Mouse (Mus musculus): ENCODE data around the gene Cog1. TPM values are rescaled to one million over a fixed set of nuclear protein-coding genes. Genes with fewer than 3 reads are reported as not detected.

The Cog1 gene
- total and polyA plus RNA-seq, 3 experiments, result 16.9 to 25.2 (median 18.6) TPM

- H3K27me3 ChIP-seq (ENCODE audit: control insufficient read depth, insufficient read depth, low read length), result peaks cover 6% of the 10 kb centered on the region; the same call in 1 of the 2 replicates
Observed at GRCm38 (mm10) chr11:113618303-113618671, 30.7 kb upstream of the Cog1 start.

GRCm38 (mm10) chr11:113618672-113619419 is 30.1 kb upstream of the Cog1 start, which contains the start of gene Sstr2:
Gene Sstr2, plus strand, starts transcription at chr11:113619342.
- WGBS, result 2% methylated on average over 54 of the region's 54 CpGs
- H3K27ac ChIP-seq, result no peak within 1 kb of the TSS
- peaks cover 2% of the 10 kb centered on the region; the same call in 1 of the 2 replicates for H3K4me1 ChIP-seq (ENCODE audit: control insufficient read depth, insufficient read depth, low read length)
- H3K79me2 ChIP-seq (replicated peaks; ENCODE audit: control insufficient read depth, insufficient read depth, low read length), result no peaks in the 10 kb centered on the region
- peak within 1 kb of the TSS; percentile 35 for H3K4me3 ChIP-seq
- intact Hi-C loops (cut with DNase I), result loop anchor here (5.0 kb wide), 1 partner anchor 322 kb away; no protein-coding TSS in a partner anchor
- TF ChIP-seq POLR2A (IDR thresholded peaks at IDR 0.05; ENCODE audit: insufficient read depth, low read depth, low read length), result no peak
- no peak for TF ChIP-seq CTCF (IDR thresholded peaks at IDR 0.05)
- TF ChIP-seq EP300 (IDR thresholded peaks at IDR 0.05; ENCODE audit: insufficient read depth, low read depth, low read length), result no peak
- no peak within 1 kb of the TSS; the same call in 1 of the 2 replicates for H3K9ac ChIP-seq (ENCODE audit: low read depth, low read length)
- H3K27me3 ChIP-seq (ENCODE audit: control insufficient read depth, insufficient read depth, low read length), result peaks cover 6% of the 10 kb centered on the region; the same call in 1 of the 2 replicates
- no peaks in the 10 kb centered on the region for H3K36me3 ChIP-seq (ENCODE audit: control insufficient read depth, insufficient read depth, low read length)
- DNase-seq, result peak; percentile 60 to 61

More at GRCm38 (mm10) chr11:113618303-113618671, 30.7 kb upstream of the Cog1 start:
- WGBS, result 25% methylated on average over 4 of the region's 4 CpGs
- Histone ChIP-seq H3K9ac (ENCODE audit: low read depth, low read length) (no peak overlapping the region), H3K4me3 (no peak overlapping the region), H3K4me1 (ENCODE audit: control insufficient read depth, insufficient read depth, low read length) (peaks cover 2% of the 10 kb centered on the region; the same call in 1 of the 2 replicates), H3K27ac (no peak overlapping the region), H3K36me3 (ENCODE audit: control insufficient read depth, insufficient read depth, low read length) (no peaks in the 10 kb centered on the region), H3K79me2 (replicated peaks; ENCODE audit: control insufficient read depth, insufficient read depth, low read length) (no peaks in the 10 kb centered on the region)
- no peak for DNase-seq
- no peak for TF ChIP-seq CTCF (IDR thresholded peaks at IDR 0.05)
- TF ChIP-seq POLR2A (IDR thresholded peaks at IDR 0.05; ENCODE audit: insufficient read depth, low read depth, low read length), result no peak
- no peak for TF ChIP-seq EP300 (IDR thresholded peaks at IDR 0.05; ENCODE audit: insufficient read depth, low read depth, low read length)
- intact Hi-C loops (cut with DNase I), result loop anchor here (5.0 kb wide), 1 partner anchor 321 kb away; no protein-coding TSS in a partner anchor

GRCm38 (mm10) chr11:113619420-113620080 is 29.4 kb upstream of the Cog1 start:
- Histone ChIP-seq H3K79me2 (replicated peaks; ENCODE audit: control insufficient read depth, insufficient read depth, low read length) (no peaks in the 10 kb centered on the region), H3K36me3 (ENCODE audit: control insufficient read depth, insufficient read depth, low read length) (no peaks in the 10 kb centered on the region), H3K4me1 (ENCODE audit: control insufficient read depth, insufficient read depth, low read length) (peaks cover 2% of the 10 kb centered on the region; the same call in 1 of the 2 replicates), H3K27me3 (ENCODE audit: control insufficient read depth, insufficient read depth, low read length) (peaks cover 6% of the 10 kb centered on the region; the same call in 1 of the 2 replicates), H3K9ac (ENCODE audit: low read depth, low read length) (no peak overlapping the region; the same call in 1 of the 2 replicates), H3K27ac (no peak overlapping the region), H3K4me3 (peak overlapping the region; percentile 35)
- intact Hi-C loops (cut with DNase I), result loop anchor here (5.0 kb wide), 1 partner anchor 322 kb away; no protein-coding TSS in a partner anchor
- no peak for DNase-seq
- 5% methylated on average over 31 of the region's 31 CpGs for WGBS
- no peak for TF ChIP-seq CTCF (IDR thresholded peaks at IDR 0.05)
- TF ChIP-seq POLR2A (IDR thresholded peaks at IDR 0.05; ENCODE audit: insufficient read depth, low read depth, low read length), result no peak
- TF ChIP-seq EP300 (IDR thresholded peaks at IDR 0.05; ENCODE audit: insufficient read depth, low read depth, low read length), result no peak

- no peak overlapping the region for H3K27ac ChIP-seq
- H3K9ac ChIP-seq (ENCODE audit: low read depth, low read length), result no peak overlapping the region
- peaks cover 6% of the 10 kb centered on the region; the same call in 1 of the 2 replicates for H3K27me3 ChIP-seq (ENCODE audit: control insufficient read depth, insufficient read depth, low read length)
- 43% methylated on average over 2 of the region's 2 CpGs for WGBS
- TF ChIP-seq EP300 (IDR thresholded peaks at IDR 0.05; ENCODE audit: insufficient read depth, low read depth, low read length) (no peak), POLR2A (IDR thresholded peaks at IDR 0.05; ENCODE audit: insufficient read depth, low read depth, low read length) (no peak)
- intact Hi-C loops (cut with DNase I), result no loop called here
- DNase-seq, result no peak
- peaks cover 2% of the 10 kb centered on the region; the same call in 1 of the 2 replicates for H3K4me1 ChIP-seq (ENCODE audit: control insufficient read depth, insufficient read depth, low read length)
- no peak overlapping the region for H3K4me3 ChIP-seq
- H3K79me2 ChIP-seq (replicated peaks; ENCODE audit: control insufficient read depth, insufficient read depth, low read length), result no peaks in the 10 kb centered on the region
- no peaks in the 10 kb centered on the region for H3K36me3 ChIP-seq (ENCODE audit: control insufficient read depth, insufficient read depth, low read length)
Observed at GRCm38 (mm10) chr11:113621001-113621400, 28.0 kb upstream of the Cog1 start.

- Histone ChIP-seq H3K27me3 (ENCODE audit: control insufficient read depth, insufficient read depth, low read length) (peaks cover 6% of the 10 kb centered on the region; the same call in 1 of the 2 replicates), H3K36me3 (ENCODE audit: control insufficient read depth, insufficient read depth, low read length) (no peaks in the 10 kb centered on the region), H3K4me3 (no peak overlapping the region), H3K27ac (no peak overlapping the region), H3K79me2 (replicated peaks; ENCODE audit: control insufficient read depth, insufficient read depth, low read length) (no peaks in the 10 kb centered on the region), H3K4me1 (ENCODE audit: control insufficient read depth, insufficient read depth, low read length) (peaks cover 2% of the 10 kb centered on the region; the same call in 1 of the 2 replicates), H3K9ac (ENCODE audit: low read depth, low read length) (no peak overlapping the region)
- intact Hi-C loops (cut with DNase I), result no loop called here
- no peak for DNase-seq
- TF ChIP-seq POLR2A (IDR thresholded peaks at IDR 0.05; ENCODE audit: insufficient read depth, low read depth, low read length) (no peak), CTCF (IDR thresholded peaks at IDR 0.05) (no peak), EP300 (IDR thresholded peaks at IDR 0.05; ENCODE audit: insufficient read depth, low read depth, low read length) (no peak)
- 89% methylated on average over 4 of the region's 4 CpGs for WGBS
Observed at GRCm38 (mm10) chr11:113622028-113622427, 26.9 kb upstream of the Cog1 start.
